Mouse (Mus musculus) liver, postnatal 0 days (tissue): ENCODE measurements around the gene Rinl.

Source experiments
- CTCF ChIP-seq: sonication (generic); IDR thresholded peaks from 2 replicates; pipeline ENCODE4 v1.5.1; 2016; ENCODE audit warnings: antibody characterized with exemption, low read depth
- EP300 ChIP-seq: IDR thresholded peaks from 2 replicates; pipeline ENCODE4 v1.6.1; 2016; ENCODE audit warnings: antibody characterized with exemption, low read depth, mild to moderate bottlenecking

- TF ChIP-seq CTCF, result peak; percentile 37
- no peak for TF ChIP-seq EP300
These were observed 37.1 kb downstream of the Rinl start for GRCm38 (mm10) chr7:28825686-28826401.
